Mouse (Mus musculus) olfactory bulb, adult 2 months (tissue): Measurements from ENCODE around the gene Adgrg1. TPM values are rescaled to one million over a fixed set of nuclear protein-coding genes. Genes with fewer than 3 reads are reported as not detected.
A peak's percentile ranks its signal among the peaks of the same experiment; 100 is the strongest.

Experiments
- H3K27ac ChIP-seq: fragments of 200-500 bp; 2 replicates; pipeline ENCODE4 v1.5.1; 2012; ENCODE audit warnings: low read depth, low read length; ENCODE audit not compliant: insufficient read depth
- H3K4me1 ChIP-seq: fragments of 200-500 bp; 2 replicates; pipeline ENCODE4 v1.6.1; 2012; ENCODE audit warnings: low read length; ENCODE audit not compliant: control insufficient read depth, insufficient read depth
- H3K4me3 ChIP-seq: fragments of 200-500 bp; 2 replicates; pipeline ENCODE4 v1.5.1; 2012; ENCODE audit warnings: mild to moderate bottlenecking, low read depth, low read length, moderate library complexity; ENCODE audit not compliant: insufficient read depth
- CTCF ChIP-seq: fragments of 200-500 bp; IDR thresholded peaks from 2 replicates; pipeline ENCODE4 v1.5.1; 2012; ENCODE audit warnings: low read depth, mild to moderate bottlenecking, low read length, moderate library complexity; ENCODE audit not compliant: insufficient read depth
- POLR2A ChIP-seq: fragments of 200-500 bp; IDR thresholded peaks from 2 replicates; pipeline ENCODE4 v1.6.1; 2012; ENCODE audit warnings: mild to moderate bottlenecking, low read depth, low read length, moderate library complexity; ENCODE audit not compliant: insufficient read depth
- WGBS: fragments of 180-500 bp; shearing (Covaris S2); methylation state at CpG from one replicate; pipeline ENCODE4 v1.1.7; 2018; 5-methylcytosine and 5-hydroxymethylcytosine counted together
- polyA plus RNA-seq: library from polyadenylated mRNA; stranded (reverse); fragments of >200 nt; gene quantifications from 2 replicates; pipeline ENCODE4 v1.2.4, GENCODE M21; 2012; ENCODE audit warnings: low replicate concordance; ENCODE audit not compliant: missing spikeins, insufficient read depth, insufficient read length

Adgrg1 gene
- polyA plus RNA-seq, 1 experiment = not detected

DNA sequence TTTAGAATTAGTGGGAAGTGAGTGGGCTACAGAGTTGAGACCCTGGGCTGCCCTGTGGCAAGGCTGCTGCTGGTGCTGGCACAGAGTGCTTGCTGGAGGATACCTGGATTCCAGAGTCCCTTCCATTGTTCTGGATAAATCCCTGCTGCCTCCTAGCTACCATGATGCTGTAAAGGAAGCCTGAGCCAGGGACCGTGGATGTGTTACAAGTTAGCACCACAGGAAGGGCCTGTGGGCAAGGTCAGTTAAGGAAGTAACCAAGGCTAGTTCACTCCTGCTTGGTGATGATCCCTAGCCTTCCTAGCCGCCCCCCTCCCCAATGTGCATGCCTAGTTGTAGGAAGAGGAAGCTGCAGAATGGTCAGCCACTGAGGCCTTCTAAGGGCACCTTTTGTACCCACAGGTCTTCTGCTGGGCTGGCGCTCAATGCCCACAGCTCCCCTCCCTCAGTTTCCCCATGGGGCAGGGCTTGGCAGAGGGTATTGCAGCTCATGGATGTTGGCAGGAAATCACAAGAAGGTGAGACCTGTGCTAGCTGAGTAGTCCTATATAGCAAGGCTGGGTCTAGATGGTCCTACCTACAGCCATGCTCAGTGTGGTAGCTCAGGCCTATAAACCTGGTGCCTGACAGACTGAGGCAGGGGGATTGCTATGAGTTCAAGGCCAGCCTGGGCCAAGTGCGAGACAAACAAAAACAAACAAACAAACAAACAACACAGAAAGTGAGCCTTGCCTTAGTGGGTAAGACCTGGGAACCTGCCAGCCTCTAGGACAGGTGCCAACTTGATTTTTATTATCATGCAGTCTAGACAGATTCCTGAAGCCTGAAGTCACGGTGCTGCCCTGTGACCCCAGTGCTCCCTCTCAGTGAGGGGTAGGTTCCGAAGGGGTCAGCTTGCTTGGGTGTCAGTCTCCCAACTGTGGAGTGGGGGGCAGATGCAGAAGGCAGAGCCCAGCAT, 22.6 kb downstream of the Adgrg1 start:
- TF ChIP-seq CTCF (no peak), POLR2A (no peak)
- Histone ChIP-seq H3K4me3 (peak overlapping the region; percentile 48), H3K4me1 (peaks cover 86% of the 10 kb centered on the region), H3K27ac (peak overlapping the region; percentile 88)
- whole genome bisulfite sequencing = 31% methylated on average over 6 of the region's 6 CpGs

DNA sequence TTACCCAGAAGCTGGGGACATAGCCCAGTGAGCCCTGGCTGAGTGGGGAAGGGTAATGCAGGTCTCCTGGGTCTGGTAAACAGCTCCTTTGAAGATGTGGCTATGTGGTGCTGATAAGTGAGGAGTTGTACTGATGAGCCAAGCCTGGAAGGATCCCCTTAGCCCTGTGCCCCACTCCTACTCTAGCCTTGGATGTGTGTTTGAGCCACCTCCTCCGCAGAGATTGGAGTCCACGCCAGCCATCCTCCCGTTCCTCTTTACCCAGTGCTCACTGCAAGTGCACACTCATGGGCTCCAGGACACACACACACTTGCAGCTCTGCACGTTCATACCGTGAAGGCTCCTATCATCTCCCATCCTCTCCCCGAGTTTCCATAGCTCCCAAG, 23.3 kb downstream of the Adgrg1 start:
- H3K4me1 ChIP-seq = peaks cover 80% of the 10 kb centered on the region

DNA sequence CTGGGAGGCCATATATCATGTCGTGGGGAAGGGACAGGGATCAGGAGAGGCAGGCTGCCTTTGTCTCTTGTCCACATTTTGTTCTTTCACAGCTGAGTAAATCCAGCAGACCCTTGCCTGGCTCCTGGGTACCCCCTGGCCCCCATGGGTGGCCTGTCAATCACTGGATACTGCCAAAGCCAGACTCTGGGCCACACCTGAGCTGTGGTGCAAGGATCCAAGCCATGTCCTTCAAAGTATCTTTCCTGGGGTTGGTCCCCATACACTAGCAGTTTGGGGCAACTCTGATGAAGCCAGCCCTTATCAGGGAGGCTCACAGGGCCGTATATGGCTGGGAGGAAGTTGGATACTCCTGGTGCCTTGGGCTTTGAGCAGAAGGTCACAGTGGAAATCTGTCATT, 23.9 kb downstream of the Adgrg1 start:
- 46% methylated on average over 2 of the region's 2 CpGs for WGBS
- H3K4me1 ChIP-seq = peaks cover 75% of the 10 kb centered on the region
- H3K4me3 ChIP-seq = no peak overlapping the region

More for the DNA sequence above, 23.3 kb downstream of the Adgrg1 start:
- no peak overlapping the region; the same call in 1 of the 2 replicates for H3K4me3 ChIP-seq
- no peak for TF ChIP-seq CTCF
- no peak for TF ChIP-seq POLR2A
- H3K27ac ChIP-seq = peak overlapping the region; percentile 88
- WGBS = 25% methylated on average over 6 of the region's 6 CpGs

DNA sequence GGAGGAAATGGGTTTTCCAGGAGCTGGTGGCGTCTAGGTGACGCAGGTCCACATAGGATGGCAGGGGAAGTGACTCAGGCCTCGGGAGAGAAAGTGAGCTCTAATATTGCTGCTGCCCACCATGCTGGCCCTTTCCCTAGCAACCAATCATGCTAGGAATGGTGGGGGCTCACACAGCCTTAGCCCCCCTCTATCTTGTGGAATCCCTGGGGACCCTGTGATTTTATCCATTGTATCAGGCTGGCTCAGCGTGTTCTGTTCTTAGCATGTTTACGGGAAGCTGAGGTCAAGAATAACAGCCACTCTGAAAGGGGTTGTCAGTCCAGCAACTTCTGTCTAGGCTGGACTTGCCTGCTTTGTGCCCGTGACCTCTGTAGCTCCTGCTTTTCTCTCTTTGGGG, 24.5 kb downstream of the Adgrg1 start:
- H3K4me1 ChIP-seq = peaks cover 70% of the 10 kb centered on the region
- H3K4me3 ChIP-seq = no peak overlapping the region
- peak overlapping the region; percentile 58 for H3K27ac ChIP-seq
- WGBS = 59% methylated on average over 6 of the region's 6 CpGs
- TF ChIP-seq CTCF (no peak), POLR2A (no peak)

More for the DNA sequence above, 23.9 kb downstream of the Adgrg1 start:
- no peak for TF ChIP-seq CTCF
- no peak for TF ChIP-seq POLR2A
- H3K27ac ChIP-seq = peak overlapping the region; percentile 58; the same call in 1 of the 2 replicates

DNA sequence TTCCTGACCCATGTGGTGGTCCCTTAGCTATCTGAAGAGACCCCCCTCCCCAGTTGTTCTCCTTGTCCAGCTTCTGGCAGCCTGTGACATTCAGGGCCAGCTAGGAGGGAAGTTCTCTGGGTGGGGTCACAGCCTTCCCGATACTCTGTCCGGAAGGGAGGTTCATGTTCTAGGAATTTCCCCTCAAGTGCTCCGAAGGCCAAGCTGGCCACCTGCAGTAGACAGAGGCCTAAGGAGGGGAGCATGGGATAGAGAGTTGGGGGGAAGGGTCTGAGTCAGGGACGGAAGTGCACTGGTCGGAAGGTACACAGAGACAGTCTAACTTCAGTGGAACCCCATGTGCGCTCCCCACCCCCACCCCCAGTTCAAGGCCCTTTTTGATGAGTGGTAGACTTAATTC, 25.4 kb downstream of the Adgrg1 start:
- no peak overlapping the region for H3K27ac ChIP-seq
- TF ChIP-seq CTCF (no peak), POLR2A (no peak)
- no peak overlapping the region for H3K4me3 ChIP-seq
- peaks cover 61% of the 10 kb centered on the region for H3K4me1 ChIP-seq
- WGBS = 31% methylated on average over 6 of the region's 6 CpGs

DNA sequence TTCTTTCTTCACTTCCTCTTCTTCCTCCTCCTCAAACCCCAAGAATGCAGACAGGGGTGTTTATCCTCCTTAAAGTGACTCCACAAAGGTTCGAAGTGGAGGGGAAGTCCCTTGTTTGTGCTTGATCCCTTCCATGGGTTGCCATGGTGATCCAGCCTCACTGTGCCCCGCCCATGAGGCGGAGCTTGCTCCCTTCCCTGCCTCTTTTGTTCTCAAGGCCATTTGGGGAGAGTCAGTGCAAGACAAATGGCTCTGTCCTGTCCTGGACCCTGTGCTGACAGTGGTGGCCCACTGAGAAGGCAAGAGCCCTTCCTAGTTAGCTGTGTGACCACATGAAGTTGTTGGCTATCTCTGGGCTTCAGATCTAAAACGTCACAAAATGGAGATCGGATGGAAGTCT, 26.1 kb downstream of the Adgrg1 start:
- H3K4me1 ChIP-seq = peaks cover 57% of the 10 kb centered on the region
- WGBS = 10% methylated on average over 5 of the region's 5 CpGs
- peak overlapping the region; percentile 65; the same call in 1 of the 2 replicates for H3K27ac ChIP-seq
- no peak overlapping the region for H3K4me3 ChIP-seq
- TF ChIP-seq POLR2A = no peak
- TF ChIP-seq CTCF = no peak

DNA sequence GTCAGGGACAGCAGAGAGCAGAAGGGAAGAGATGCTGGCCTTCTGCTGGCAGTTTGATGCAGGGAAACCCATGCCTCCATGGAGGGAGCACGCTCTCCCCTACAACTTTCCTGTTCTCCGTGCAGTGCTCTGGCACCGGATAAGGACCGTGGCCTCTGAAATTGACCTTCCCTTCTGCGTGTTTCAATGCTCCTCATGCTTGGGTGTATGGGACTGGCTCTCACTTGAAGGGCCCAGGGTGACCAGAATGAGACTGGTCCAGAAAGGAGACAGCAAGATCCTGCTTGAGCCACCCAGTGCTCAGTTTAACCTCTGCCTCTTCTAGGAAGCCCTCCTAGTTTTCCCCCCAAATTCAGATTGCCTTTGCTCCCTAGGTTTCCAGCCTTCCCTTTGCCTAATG, 26.6 kb downstream of the Adgrg1 start:
- H3K4me3 ChIP-seq = no peak overlapping the region
- peaks cover 53% of the 10 kb centered on the region for H3K4me1 ChIP-seq
- no peak for TF ChIP-seq POLR2A
- TF ChIP-seq CTCF = no peak
- H3K27ac ChIP-seq = peak overlapping the region; percentile 65; the same call in 1 of the 2 replicates
- WGBS = 63% methylated on average over 5 of the region's 5 CpGs

DNA sequence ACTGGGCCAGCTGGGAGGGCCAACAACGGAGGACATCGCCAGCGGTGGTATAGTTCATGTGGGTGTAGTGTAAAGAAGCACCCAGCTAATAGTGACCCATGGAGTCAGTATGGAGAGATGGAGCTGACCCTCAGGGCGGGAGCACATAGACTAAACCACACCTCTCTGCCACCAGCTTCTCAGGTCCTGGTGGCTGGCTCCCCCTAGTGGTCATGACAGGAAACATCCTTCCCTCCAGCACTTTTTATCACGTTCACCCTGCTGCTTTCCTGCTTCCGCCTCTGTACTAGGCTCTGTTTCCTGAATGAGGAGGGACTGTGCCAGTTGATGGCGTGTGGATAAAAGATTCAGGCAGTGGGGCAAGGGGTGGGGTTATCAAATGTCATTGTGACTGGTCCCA, 27.1 kb downstream of the Adgrg1 start:
- Histone ChIP-seq H3K4me3 (no peak overlapping the region), H3K27ac (no peak overlapping the region), H3K4me1 (peaks cover 49% of the 10 kb centered on the region)
- TF ChIP-seq CTCF = peak; percentile 81
- no peak for TF ChIP-seq POLR2A
- 4% methylated on average over 7 of the region's 7 CpGs for WGBS

DNA sequence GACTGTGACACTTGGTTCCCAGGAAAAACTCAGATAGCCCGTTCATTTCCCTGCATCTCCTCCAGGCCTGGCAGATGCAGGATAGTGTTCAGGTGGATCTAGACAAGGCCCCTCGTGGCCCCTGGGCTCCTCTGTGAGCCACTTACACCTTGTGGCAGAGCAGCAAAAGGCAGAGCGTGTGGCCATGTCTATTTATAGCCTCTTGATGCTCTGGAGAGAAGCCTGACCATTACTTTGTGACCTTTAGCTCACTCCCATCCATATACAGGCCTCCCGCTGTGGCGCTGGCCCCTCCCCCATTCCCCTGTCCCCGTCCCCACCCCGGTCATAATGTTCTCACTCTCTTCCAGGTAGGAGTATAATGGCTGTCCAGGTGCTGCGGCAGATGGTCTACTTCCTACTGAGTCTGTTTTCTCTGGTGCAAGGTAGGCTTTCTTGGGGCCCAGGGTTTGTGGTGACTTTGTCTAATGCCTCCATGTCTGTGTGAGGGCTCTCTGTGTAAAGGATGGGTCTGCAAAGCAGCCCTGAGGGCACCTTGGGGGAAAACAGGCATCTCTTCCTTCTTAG, 27.6 kb downstream of the Adgrg1 start:
- Histone ChIP-seq H3K27ac (no peak overlapping the region), H3K4me1 (peaks cover 44% of the 10 kb centered on the region), H3K4me3 (no peak overlapping the region)
- TF ChIP-seq POLR2A (no peak), CTCF (no peak)
- WGBS = 55% methylated on average over 8 of the region's 8 CpGs
